Mouse (Mus musculus) frontal cortex, adult (tissue): ENCODE results near the gene Gm5426.
"Not testable (repeated sequence)": the region's sequence is repeated elsewhere in the genome, so short reads cannot be mapped to it uniquely, and the experiment has no call there.

ENCODE experiments used
- ATAC-seq: cut with Nextera tagmentation; 2 replicates; pipeline ENCODE4 v1.9.2; 2017; ENCODE audit warnings: mild to moderate bottlenecking, moderate library complexity, mixed read lengths; ENCODE audit not compliant: low TSS enrichment

Gm5426 gene

DNA sequence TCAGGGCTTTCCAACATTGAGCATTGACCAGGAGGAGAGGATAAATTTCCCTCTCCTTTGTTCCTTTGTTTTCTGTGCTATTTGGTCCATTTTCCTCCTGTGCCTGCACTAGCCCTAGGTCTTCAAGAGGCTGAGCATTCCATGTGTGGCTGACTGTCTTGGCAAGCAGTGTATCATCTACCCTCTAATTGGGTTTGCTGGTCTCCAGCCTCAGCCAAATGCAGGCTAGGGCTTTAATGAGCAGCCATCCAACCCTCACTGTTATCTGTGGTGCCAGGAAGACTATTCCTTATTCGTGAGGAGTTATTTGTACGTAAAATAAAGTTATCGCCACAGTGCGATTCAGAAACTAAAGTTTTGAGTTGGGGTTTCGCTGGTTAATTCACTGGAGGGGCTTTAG lies 2.2 kb downstream of the Gm5426 start:
- ATAC-seq: no peak

DNA sequence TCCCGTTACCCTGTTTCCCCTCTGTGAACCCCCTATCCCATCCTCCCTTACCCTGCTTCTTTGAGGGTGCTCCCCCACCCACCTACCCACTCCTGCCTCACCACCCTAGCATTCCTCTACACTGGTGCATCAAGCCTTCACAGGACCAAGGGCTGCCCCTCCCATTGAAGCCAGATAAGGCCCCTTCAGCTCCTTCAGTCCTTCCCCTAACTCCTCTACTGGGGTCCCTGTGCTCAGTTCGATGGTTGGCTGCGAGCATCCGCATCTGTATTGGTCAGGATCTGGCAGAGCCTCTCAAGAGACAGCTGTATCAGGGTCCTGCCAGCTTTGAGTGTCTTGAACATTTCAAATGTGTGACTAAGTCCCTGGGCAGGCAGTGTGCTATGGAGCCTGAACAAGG lies 2.9 kb downstream of the Gm5426 start:
- not testable (repeated sequence) for ATAC-seq

DNA sequence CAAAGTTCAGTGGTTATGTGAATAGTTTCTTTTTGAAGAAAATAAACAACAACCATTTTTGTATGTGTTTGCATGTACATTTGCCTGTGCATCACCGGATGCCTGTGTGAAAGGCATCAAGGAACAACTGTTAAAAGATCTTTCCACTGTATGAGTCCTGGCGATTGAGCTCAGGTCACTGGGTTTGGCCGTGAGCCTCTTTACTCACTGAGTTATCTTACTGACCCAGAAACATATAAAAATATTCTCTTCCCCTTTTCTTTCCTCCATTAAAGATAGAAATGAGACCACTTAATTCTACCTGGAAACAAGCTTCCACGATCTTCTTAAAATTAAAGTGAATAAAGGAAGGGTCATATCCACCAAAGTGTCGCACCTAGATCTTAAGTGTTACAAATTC lies 10.2 kb downstream of the Gm5426 start:
- no peak for ATAC-seq

GRCm38 (mm10) chr10:96148250-96148699 lies 11.9 kb downstream of the Gm5426 start:
- no peak for ATAC-seq

- no peak for ATAC-seq
Observed at GRCm38 (mm10) chr10:96150401-96151116, 14.2 kb downstream of the Gm5426 start.

DNA sequence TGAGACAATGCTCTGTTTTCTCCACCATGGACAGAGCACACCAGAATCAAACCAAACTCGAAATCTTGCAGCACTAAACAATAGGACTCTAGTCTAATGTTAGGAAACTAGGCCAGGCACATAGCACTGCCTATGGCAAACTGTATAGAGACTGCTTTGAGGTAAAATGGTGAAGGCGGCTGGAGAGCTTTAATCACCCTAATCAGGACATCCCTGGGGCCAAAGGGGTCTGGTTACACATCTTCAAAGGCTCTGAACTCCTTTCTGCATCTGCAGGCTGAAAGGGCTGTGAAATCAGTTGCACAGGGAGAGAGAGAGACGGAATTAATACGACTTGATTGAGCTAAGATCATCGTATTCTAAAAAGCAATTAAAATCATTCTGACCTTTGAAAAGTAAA lies 16.9 kb downstream of the Gm5426 start:
- ATAC-seq: no peak

GRCm38 (mm10) chr10:96162975-96163706 lies 26.7 kb downstream of the Gm5426 start:
- no peak for ATAC-seq

- no peak for ATAC-seq
Observed at GRCm38 (mm10) chr10:96163791-96164190, 27.4 kb downstream of the Gm5426 start.

GRCm38 (mm10) chr10:96165260-96165659 lies 28.9 kb downstream of the Gm5426 start:
- ATAC-seq: no peak

DNA sequence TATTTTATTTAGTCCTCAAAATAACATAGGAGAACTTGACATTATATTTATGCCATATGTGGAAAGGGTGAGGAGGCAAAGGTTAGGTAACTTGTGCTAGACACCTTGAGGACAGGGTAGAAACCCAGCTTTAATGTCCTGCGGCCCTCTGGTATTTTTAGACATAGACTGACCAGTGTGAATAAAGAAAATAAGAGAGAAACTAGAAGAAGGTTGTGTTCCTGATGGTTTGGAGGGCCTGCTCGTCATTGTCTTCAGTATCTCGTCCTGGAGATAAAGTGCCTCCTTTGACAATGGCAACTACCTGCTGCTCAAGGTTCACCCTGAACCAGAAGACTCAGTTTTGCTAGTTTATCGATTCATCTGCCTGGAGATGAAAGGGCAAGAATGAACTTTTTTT lies 32.6 kb downstream of the Gm5426 start:
- no peak for ATAC-seq

DNA sequence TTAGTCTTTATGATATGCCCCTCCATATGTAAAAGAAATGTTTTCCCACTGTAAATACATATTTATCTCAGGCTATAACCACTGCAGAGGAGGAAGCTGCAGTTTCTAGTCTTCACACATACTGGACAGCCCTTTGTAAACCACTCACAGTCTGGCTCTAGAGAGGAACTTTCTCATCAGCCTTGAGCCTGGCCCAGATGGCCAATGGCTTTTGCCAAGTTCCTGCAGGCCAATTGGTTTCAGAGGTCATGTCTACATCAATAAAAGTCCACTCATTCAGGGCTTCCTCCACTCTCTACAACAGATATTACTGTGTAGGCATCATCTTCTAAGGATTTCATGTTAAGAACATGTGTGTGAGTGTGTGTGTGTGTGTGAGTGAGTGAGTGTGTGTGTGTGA lies 35.1 kb downstream of the Gm5426 start:
- no peak for ATAC-seq

DNA sequence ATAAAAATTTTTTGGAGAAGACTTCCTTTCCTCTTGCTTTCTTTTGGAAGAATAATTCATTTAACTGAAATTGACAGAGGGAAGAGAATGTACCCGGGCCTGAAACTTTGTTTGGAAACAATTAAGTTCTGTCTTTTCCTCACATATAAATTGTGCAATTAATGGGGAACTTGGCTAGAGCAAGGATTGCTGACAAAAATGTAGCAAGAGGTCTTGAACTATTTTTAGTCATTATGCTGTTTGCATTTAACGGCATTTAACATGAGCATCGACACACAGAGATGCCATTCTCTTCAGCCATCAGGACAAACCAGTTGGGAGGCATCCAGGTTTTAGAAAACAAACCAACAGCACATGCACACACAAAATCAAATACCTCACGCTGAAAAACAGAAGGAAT lies 36.6 kb downstream of the Gm5426 start:
- ATAC-seq: no peak

DNA sequence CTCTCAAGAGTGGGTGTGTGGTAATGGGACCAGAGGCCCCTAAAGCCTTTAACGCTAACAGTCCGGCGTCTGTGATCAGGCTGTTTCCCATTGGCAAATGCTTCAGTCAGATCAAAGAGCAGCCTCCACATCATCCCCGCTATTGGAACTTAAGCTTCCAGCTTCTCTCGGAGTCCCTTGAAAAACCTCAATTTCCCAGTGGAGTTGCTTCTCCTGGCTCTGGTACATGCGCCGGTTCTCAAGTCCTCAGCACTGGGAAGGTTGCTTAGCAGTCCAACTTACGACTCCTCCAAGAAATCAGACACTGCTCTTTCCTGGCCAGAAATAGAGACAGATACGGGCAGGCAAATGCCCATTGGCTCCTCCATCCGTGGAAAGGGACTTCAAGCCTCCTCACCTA lies 37.4 kb downstream of the Gm5426 start:
- ATAC-seq: no peak

DNA sequence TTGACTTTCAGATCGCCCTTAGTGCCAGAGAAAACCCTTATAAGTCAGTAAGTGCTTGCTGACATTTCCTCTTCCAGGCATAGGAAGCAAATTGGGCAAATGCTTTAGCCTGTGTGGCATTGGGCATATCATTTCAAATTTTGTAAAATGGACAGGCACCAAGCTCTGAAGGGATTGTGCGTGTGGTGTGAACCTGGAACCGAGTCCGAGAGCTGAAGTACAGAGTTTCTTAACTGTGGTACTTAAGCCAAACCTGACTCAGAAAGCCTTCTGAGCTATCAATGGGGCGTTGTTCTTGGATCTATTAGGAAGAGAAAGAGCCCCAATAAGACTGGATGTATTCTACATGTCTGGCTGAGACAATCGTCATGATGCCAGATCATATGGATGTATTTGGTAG lies 40.5 kb downstream of the Gm5426 start:
- ATAC-seq: no peak

DNA sequence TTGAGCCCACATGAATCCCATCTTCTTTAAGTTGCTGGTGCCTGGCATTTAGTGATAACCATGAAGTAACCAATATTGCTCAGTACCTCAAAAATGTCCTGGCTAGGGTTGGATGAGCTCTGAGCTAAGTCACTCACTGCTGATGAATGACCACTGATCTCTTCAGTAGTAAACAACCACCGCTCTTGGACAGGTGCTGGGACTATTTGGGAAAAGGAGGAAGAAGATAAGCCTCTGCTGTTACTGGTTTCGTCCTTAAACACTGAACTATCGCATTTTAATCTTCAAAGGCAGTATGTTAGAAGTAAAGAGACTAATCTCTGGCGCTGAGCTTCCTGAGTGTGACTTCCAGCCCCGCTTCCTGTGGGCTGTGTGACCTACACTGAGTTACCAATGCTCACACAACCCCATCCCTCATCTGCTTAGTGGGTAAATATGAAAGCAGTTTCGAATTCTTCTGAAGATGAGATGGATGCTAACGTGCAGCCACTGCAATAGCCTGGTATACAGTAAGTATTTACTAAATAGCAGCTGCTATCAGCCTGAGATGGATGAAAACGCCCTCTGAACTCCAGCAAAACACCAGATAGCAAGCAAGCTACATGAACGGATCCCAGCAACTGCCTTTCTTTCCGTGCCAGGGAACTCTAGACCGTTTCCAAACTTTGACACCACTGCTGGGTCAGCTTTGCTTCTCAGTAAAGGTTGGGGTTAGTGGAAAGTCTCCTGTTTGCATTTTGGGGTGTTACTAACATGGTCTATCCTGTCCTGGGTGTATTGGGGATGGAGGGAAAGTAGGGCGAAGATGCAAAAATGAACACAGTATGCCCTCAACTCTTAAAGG lies 44.4 kb downstream of the Gm5426 start:
- no peak for ATAC-seq

- ATAC-seq: no peak
Observed at GRCm38 (mm10) chr10:96181398-96181790, 45.0 kb downstream of the Gm5426 start.

GRCm38 (mm10) chr10:96181883-96182628 lies 45.7 kb downstream of the Gm5426 start:
- ATAC-seq: peak; percentile 16; the same call in 1 of the 2 replicates

- ATAC-seq: no peak
Observed at GRCm38 (mm10) chr10:96185026-96185425, 48.6 kb downstream of the Gm5426 start.

- no peak for ATAC-seq
Observed at GRCm38 (mm10) chr10:96185601-96186000, 49.2 kb downstream of the Gm5426 start.
